Mouse (Mus musculus) c-Kit-negative CD71-positive TER-119-positive erythroid progenitor cells, embryonic 14.5 days (primary cell): ENCODE measurements around the gene Rhoj.

Experiments
- DNase-seq: peaks from one replicate; pipeline ENCODE4 v3.0.0-alpha.2; 2013; ENCODE audit warnings: low read depth, low spot score

Gene Rhoj

DNA sequence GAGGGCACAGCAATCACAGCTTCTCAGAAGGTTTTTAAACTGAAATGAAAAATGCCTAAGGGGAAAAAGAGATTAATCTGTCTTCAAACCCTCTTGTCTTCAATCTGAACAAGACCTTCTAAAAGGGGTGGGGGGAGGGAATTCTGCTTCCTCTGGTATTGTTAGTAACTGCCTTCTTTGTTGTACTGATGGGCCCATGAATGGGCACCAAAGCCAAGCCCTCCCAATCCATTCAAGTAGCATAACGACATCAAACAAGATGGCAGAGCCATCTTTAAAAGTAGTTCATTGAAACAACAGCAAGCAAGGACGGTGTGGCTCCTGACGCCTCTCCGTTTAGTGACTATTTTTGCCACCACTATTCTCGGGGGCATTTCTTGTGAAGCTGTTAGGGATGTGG is 42.6 kb downstream of the Rhoj start:
- no peak for DNase-seq

DNA sequence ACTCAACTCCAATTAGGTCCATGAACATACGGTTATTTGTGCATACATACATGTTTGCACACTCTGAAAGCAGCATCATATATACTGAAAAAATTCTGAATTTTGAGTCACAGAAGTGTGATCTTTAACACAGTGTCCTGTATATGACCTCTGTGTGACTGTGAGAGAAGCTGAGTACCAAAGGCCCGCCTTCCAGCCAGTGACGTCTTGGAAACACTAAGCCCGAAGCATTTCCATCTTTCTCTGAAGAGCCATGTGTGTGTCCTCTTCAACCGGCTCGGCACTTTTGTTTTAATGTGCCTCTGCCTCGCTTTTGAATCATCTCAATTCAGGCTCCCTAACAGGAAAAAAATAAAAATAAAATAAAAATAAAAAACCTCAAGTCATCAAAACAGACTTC is 43.7 kb downstream of the Rhoj start:
- DNase-seq = no peak

- DNase-seq = no peak
These were observed 44.3 kb downstream of the Rhoj start for GRCm38 (mm10) chr12:75352410-75352809.

GRCm38 (mm10) chr12:75354354-75354753 is 46.2 kb downstream of the Rhoj start:
- DNase-seq = no peak

DNA sequence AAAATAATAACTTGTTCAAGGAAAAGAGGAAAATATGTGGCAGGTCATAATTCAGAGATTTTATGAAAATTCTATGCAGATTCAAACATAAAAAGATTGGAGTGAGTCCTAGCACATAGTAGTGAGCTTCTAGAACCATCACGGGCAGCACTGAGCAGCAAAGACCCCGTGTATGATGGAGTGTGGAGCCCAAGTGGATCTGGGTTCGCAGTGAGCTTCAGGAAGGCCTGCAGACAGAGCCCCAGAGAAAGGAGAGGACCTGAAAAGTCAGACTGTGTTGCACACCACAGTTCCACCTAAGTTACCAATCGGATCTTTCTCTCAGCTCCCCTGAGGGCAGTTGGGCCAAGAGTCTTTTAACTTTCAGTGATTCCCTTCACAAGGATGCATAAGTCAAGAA is 49.7 kb downstream of the Rhoj start:
- no peak for DNase-seq

DNA sequence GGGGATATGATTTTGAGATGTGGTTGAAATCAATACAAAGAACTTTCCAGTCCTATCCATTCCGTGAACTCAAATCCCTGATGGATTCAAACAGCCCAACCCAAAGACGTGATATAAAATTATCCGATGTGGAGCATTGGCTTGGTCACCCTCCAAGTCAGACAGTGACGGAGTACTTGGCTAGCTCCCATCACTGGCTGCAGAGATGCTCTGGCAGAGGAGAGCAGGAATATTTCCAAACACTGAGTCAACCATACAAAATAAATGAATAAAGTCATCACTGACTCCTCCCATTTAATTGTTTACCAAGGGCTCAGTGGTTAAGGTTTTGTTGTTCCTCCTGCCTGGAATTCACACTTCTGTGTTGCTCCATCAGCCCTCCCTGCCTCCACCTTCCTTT is 50.6 kb downstream of the Rhoj start:
- no peak for DNase-seq

DNA sequence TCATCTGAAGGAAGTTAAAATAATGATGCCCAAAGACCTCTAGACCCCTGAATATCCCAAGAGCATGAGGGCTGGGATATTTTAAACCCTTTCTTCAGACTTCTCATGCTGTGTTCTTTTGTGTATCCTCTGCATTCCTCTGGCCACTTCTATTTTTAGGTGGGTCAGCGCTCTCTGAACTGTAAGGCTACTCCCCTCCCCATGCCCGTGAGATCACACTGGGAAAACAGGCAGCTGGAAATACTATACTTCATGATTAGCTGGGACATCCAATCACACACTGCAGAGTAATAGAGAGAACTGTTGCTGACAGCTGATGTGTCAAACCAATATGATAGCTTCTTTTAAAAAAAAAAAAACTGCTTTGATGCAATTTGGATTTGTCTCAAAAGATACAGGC is 51.4 kb downstream of the Rhoj start:
- DNase-seq = no peak

DNA sequence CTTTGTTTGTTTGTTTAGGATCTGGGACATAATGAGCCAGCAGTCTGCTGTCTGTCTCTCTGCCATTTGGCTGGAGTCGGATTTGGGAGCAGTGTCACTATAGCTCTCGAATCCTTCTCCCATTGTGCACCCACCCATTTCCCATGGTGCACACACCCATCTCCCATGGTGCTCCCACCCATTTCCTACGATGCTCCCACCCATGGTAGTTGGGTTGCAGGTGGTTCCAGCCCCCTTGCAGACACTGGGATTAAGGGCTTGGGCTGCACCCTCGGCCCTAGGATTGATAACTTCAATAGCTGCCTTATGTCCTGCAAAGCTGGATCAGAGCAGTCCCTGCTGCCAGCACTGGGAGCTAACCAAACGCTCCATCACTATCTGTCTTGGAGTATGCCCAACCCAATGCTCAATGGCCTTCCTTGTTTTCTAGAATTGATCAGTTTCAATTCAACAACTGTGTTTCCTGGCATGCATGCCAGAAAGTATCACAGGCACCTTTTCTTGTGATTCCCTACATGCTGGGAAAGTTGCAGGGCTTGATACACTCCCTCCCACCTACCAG is 51.9 kb downstream of the Rhoj start:
- no peak for DNase-seq

DNA sequence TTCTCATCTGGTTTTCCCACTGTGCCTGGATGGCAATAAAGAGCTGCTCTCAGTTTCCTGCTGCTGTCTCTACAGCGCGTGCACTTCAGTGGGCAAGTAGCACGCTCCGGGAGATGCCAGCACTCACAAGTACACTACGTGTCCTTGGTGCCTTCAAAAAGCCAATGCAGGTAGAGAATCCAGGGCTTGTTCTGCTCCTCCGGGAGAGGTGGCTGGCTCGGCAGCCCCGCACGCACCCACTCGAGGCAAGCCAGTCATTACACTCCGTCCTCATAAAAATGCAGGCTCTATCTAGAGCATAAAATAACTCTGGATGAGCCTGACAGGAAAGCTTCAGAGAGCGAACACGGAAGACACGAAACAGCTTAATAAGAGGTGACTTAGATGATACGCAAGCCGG is 54.3 kb downstream of the Rhoj start:
- DNase-seq = no peak

DNA sequence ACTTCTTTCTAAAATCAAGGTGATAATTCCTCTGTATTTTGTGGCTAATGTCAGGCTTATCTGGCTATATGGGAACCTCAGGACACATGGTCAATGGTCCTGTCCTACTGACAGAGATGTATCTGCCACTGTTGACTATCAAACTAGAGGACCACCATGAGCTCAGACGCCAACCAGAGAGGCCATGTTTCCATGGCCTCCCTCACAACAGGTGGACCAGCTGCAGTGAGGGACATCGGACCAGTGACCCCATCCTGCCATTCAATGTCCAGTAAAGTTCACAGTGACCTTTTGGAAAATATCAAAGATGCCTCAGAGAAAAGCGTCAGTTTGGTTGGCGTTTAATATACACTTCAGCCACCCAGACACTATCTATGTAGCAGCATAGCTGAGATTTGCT is 56.3 kb downstream of the Rhoj start:
- no peak for DNase-seq

- no peak for DNase-seq
These were observed 57.6 kb downstream of the Rhoj start for GRCm38 (mm10) chr12:75365621-75366124.

DNA sequence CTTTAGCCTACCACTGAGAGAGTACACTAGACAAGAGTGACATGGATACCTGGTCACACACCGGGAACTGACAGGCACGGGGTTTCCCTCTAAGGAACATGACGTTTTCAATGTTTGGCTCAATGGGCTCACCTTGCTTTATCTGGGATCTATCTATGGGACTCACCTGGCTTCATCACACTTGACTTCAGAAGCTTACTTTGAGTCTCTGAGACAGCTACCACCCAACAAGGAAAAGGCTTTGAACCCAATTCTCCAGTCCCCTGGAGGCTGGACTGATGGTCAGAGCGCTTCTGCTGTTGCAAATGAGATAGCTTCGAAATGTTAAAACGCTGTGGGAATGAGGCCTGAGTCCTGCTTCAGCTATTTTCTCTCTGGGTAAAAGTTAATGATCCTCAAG is 59.2 kb downstream of the Rhoj start:
- DNase-seq = no peak

GRCm38 (mm10) chr12:75368527-75368926 is 60.4 kb downstream of the Rhoj start:
- DNase-seq = no peak

DNA sequence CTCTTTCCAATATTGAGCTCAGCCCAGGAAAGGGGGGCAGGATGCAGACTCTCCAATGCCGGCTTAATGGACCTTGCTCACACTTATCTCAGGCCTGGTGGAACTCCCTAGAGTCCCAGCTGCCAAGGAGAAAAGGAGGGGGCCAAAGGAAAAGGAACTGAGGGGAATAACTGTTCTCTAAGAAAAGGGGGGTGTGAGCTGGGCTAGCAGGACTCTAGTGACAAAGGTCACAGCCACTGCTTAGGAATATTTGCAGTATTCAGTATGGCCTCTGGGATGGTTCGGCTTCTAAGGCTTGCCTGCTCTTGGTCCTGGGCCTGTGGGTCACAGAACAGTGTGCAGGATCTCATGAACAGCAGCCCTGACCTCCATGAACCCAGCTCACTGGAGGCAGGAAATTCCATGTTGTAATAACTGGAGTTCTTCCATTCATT is 61.3 kb downstream of the Rhoj start:
- no peak for DNase-seq

DNA sequence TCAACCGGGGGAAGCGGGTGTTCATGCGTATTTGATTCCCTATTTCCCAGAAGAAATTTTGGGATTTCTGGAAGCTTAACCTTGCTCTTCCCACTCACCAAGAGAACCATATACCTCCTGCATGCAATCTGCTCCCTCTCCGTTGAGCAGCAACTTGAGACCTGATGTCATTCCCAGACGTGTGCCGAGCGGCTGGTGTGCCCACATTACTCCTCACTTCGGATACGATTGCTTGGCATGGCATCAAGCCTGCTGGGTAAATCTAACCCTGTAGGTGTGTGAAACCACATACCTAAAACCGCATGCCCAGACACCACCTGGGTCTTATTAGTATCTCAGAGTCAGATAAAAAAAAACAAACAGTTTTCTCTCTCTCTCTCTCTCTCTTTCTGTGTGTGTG is 66.3 kb downstream of the Rhoj start:
- DNase-seq = no peak

DNA sequence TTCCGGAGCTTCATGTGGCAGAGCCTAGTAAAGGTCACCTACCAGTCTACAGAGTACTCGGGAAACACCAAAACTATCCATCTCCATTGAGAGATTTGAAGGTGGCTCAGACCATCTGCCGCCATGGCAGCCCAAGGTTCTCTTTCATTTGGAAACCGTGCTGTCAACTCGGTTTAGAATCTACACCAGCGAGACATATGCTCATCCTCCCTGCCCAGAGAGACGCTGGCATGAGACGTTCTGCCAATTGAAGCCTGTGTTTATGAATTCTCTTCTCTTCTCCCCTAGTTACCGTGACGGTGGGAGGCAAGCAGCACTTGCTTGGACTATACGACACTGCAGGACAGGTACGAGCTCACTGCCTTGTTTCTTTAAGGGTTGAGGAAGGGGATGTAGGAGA is 66.9 kb downstream of the Rhoj start:
- no peak for DNase-seq

DNA sequence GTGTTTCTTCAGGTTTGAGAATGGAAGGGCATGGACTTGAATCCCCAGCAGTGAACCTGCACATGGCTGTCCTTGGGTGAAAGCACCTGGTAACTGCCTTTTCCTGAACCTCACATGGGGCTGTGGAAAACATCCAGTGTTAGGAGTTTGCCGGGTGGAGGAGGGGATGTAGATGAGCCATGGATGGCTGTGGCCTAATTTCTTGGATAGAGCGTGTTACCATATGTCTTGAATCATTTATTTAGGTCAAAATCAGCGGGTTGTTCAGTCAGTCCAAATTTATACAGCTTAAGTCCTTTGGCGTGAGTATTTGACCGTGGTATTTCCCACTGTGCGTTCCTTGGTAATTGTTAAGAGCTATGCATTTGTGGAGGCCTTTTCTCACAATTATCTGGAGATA is 68.0 kb downstream of the Rhoj start:
- no peak for DNase-seq

DNA sequence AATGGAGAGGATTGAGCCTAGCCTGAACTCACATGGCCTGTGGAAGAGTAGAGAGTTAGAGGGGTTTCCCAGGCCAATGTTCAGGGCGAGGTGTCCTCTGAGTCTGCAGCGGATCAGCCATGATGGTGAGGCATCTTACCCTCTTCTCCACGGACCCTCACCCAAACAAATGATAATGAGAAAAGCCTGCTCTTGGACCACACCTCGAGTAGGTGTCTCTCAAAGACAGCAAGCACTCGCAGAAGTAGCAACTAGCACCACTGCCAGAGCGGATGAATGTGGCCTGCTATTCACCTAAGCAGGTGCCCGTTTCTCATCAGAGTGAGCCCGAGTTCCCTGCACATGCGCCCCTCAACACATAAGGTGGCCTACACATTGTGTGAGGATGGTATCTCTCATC is 78.6 kb downstream of the Rhoj start:
- DNase-seq = no peak

- DNase-seq = no peak
These were observed 79.0 kb downstream of the Rhoj start for GRCm38 (mm10) chr12:75387156-75387555.

DNA sequence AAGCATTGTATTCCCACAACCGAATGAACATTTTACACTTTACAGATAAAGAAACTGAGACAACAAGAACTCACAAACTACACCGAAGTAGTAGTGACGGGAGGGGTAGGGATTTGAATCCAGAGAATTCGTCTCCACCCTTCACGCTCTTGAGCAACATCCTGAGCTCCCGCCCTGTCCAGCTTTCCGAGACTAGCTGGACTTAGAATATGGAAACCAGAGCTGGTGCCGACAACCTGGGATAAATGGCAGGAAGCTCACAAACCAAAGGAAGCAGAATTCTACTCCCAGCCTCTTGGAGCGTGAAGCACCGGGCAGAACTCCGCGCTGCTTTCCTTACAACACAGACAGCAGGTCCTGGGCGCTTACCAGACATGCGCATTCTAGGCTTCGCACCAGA is 79.7 kb downstream of the Rhoj start:
- no peak for DNase-seq

GRCm38 (mm10) chr12:75388521-75388920 is 80.4 kb downstream of the Rhoj start:
- DNase-seq = no peak

DNA sequence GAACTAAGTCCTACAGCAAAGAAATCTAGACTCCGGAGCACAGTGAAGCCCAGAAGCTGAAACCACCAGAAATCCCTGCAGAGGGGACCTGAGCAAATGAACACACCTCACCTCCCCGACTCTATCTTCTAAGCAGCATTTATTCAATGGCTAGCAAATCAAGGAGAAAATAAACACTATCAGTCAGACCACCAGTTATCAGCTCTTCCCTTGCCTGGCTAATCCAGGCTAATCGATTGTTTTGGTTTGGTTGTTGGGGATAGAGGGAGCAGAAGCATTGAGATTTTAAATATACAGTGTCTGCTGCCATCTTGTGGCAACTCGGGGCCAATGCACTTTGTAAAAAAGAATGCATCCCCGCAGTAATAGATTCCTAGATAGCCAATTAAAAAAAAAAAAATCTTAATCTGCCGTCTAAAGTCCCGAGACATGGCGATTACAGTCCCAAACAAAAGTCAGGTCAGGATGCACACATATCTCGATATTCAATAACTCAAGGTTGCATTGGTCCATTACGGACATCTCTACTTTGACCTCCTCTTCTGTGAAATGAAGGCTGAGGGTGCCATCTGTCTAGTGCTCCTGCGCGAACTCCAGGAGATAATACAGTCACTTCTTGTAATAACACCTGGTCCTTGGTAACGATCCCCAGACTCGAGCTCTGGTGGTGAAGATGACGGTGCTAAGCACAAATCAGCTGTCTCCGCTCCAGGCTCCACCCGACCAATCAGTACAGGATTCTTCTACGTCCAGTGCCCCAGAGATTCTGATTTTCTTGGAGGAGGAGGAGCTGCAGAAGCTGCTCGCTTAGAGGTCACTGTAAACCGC is 81.4 kb downstream of the Rhoj start:
- no peak for DNase-seq

DNA sequence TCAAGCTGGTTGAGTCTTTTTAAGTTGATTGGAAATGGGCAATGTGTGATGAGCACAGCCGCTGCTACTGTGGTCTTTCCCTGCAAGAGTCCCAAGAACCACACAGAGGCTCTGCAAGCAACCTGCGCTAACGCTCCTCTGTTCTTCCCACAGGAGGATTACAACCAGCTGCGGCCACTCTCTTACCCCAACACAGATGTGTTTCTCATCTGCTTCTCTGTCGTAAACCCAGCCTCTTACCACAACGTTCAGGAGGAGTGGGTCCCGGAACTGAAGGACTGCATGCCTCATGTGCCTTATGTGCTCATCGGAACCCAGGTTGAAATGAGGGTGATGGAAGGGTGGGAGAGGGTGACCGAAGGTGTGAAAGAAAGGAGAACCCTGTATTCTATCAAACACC is 83.4 kb downstream of the Rhoj start:
- DNase-seq = no peak
